Mouse (Mus musculus): Measurements from ENCODE around the gene Tmem239.

- TF ChIP-seq CTCF (IDR thresholded peaks at IDR 0.05; ENCODE audit: control insufficient read depth, insufficient read depth, insufficient read length) (no peak), USF1 (IDR thresholded peaks at IDR 0.05; ENCODE audit: low read depth) (no peak), MAX (IDR thresholded peaks at IDR 0.05) (no peak)
Measured at GRCm38 (mm10) chr2:130442162-130442561, 35.9 kb downstream of the Tmem239 start.
